Comparison of ENCODE assay signal across 29 mouse cellular contexts in the genomic region with DNA sequence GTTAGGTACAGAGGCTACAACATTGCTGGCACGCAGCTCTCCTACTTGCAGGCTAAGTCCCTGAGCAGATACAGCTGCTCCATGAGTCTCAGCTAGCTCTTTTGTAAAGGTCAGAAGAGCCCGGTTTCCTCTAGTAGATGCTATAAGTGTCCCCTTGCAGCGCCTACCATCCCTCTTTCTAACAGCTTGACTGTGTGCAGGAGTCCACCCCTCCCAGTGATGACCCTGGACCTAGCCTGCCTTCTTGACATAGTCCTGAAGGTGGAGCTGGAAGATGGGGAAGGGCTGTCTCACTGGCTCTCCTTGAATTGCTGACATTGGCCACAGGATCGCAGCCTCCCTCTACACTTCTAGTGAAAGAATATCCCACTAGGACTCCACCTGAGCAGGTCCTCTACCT. TPM values are rescaled to one million over a fixed set of nuclear protein-coding genes. Genes with fewer than 3 reads are reported as not detected.
A peak's percentile ranks its signal among the peaks of the same experiment; 100 is the strongest.
DNase-seq lines count a peak whose midpoint lies in the region; ATAC-seq and TF ChIP-seq lines count a peak whose summit lies in the region.
"Had no signal": no experiment of that assay in that cellular context is flagged by ENCODE, and none has a peak within 500 bp of the region (broad histone marks: within the 10 kb centered on the region; RNA-seq: fewer than 3 reads in every experiment).

No protein-coding gene starts in this region.

- 75% methylated on average over 4 of the region's 4 CpGs for WGBS in intestine, postnatal 0 days
- 74% methylated on average over 4 of the region's 4 CpGs for WGBS in intestine, embryonic 16.5 days
- WGBS in midbrain, postnatal 0 days, result 78% methylated on average over 4 of the region's 4 CpGs

- no peaks in the 10 kb centered on the region for H3K36me3 ChIP-seq in intestine, postnatal 0 days (ENCODE audit: control insufficient read depth, insufficient read depth)
- H3K36me3 ChIP-seq in intestine, embryonic 16.5 days (ENCODE audit: control insufficient read depth, insufficient read depth, low read length), result no peaks in the 10 kb centered on the region
- no peaks in the 10 kb centered on the region for H3K36me3 ChIP-seq in ES-Bruce4 (ENCODE audit: control insufficient read depth, insufficient read depth, low read length, poor library complexity, severe bottlenecking)
- H3K36me3 ChIP-seq in midbrain, postnatal 0 days (ENCODE audit: insufficient read depth, low read length), result no peaks in the 10 kb centered on the region
- H3K36me3 ChIP-seq: heart, embryonic 15.5 days; kidney, embryonic 15.5 days; limb, embryonic 15.5 days; liver, embryonic 15.5 days had no signal

- no peaks in the 10 kb centered on the region for H3K4me1 ChIP-seq in intestine, postnatal 0 days (replicated peaks; ENCODE audit: control insufficient read depth, insufficient read depth, low read length)
- H3K4me1 ChIP-seq in intestine, embryonic 16.5 days (ENCODE audit: control insufficient read depth, insufficient read depth, low read length), result no peaks in the 10 kb centered on the region
- H3K4me1 ChIP-seq in ES-Bruce4 (ENCODE audit: control insufficient read depth, insufficient read depth, low read length), result no peaks in the 10 kb centered on the region
- no peaks in the 10 kb centered on the region for H3K4me1 ChIP-seq in midbrain, postnatal 0 days (ENCODE audit: insufficient read depth, low read length)
- H3K4me1 ChIP-seq: heart, embryonic 15.5 days; liver, embryonic 15.5 days had no signal

- TF ChIP-seq CTCF in intestine, postnatal 0 days (IDR thresholded peaks at IDR 0.05; ENCODE audit: low read depth), result peak; percentile 17; the same call in 1 of the 2 replicates
- TF ChIP-seq CTCF in ES-Bruce4 (IDR thresholded peaks at IDR 0.05; ENCODE audit: low read depth, low read length), result peak; percentile 31
- TF ChIP-seq CTCF in midbrain, postnatal 0 days (IDR thresholded peaks at IDR 0.05), result peak; percentile 35

- no peaks in the 10 kb centered on the region for H3K27me3 ChIP-seq in intestine, postnatal 0 days (replicated peaks; ENCODE audit: control insufficient read depth, insufficient read depth, low read length)
- H3K27me3 ChIP-seq in intestine, embryonic 16.5 days (replicated peaks; ENCODE audit: control insufficient read depth, insufficient read depth, low read length), result no peaks in the 10 kb centered on the region; the same call in 1 of the 2 replicates
- no peaks in the 10 kb centered on the region for H3K27me3 ChIP-seq in ES-Bruce4 (ENCODE audit: control insufficient read depth, insufficient read depth, low read length, poor library complexity, severe bottlenecking)
- 0 out of 2 replicates have a peak, but pooled peaks cover 8% of the 10 kb centered on the region for H3K27me3 ChIP-seq in midbrain, postnatal 0 days (ENCODE audit: insufficient read depth, low read length)
- H3K27me3 ChIP-seq: liver, embryonic 15.5 days had no signal

- TF ChIP-seq EP300 in ES-Bruce4 (IDR thresholded peaks at IDR 0.05; ENCODE audit: insufficient read depth, low read depth, low read length), result no peak

- no peak overlapping the region for H3K4me2 ChIP-seq in intestine, postnatal 0 days (replicated peaks; ENCODE audit: low read depth)
- no peak overlapping the region for H3K4me2 ChIP-seq in intestine, embryonic 16.5 days (ENCODE audit: low read depth, low read length)
- no peak overlapping the region for H3K4me2 ChIP-seq in midbrain, postnatal 0 days (ENCODE audit: low read depth, low read length, poor library complexity, severe bottlenecking)
- H3K4me2 ChIP-seq: liver, embryonic 15.5 days had no signal

- ATAC-seq in intestine, postnatal 0 days, result no peak
- ATAC-seq in intestine, embryonic 16.5 days, result no peak
- ATAC-seq in midbrain, postnatal 0 days (ENCODE audit: low FRiP score), result no peak
- ATAC-seq in monocyte, adult 5-6 weeks (replicated peaks; ENCODE audit: insufficient number of reproducible peaks, low FRiP score, low TSS enrichment, poor library complexity, severe bottlenecking), result no peak

- H3K27ac ChIP-seq in intestine, postnatal 0 days (ENCODE audit: low read depth, low read length), result no peak overlapping the region
- H3K27ac ChIP-seq in intestine, embryonic 16.5 days (ENCODE audit: low read length), result no peak overlapping the region
- H3K27ac ChIP-seq in ES-Bruce4 (ENCODE audit: insufficient read depth, low read length), result no peak overlapping the region
- H3K27ac ChIP-seq in midbrain, postnatal 0 days (ENCODE audit: low read depth, low read length), result no peak overlapping the region
- H3K27ac ChIP-seq: gastrocnemius, adult 2 months; heart, embryonic 15.5 days; kidney, embryonic 15.5 days; limb, embryonic 15.5 days; liver, embryonic 15.5 days had no signal

- H3K9ac ChIP-seq in intestine, postnatal 0 days (ENCODE audit: low read depth, low read length), result no peak overlapping the region
- H3K9ac ChIP-seq in intestine, embryonic 16.5 days (ENCODE audit: low read depth, low read length), result no peak overlapping the region
- no peak overlapping the region for H3K9ac ChIP-seq in ES-Bruce4 (ENCODE audit: low read depth, poor library complexity, severe bottlenecking)
- H3K9ac ChIP-seq in midbrain, postnatal 0 days (replicated peaks; ENCODE audit: low read length, poor library complexity, severe bottlenecking), result no peak overlapping the region
- H3K9ac ChIP-seq: heart, embryonic 15.5 days; kidney, embryonic 15.5 days; limb, embryonic 15.5 days; liver, embryonic 15.5 days had no signal

- no peaks in the 10 kb centered on the region for H3K9me3 ChIP-seq in intestine, postnatal 0 days (ENCODE audit: control insufficient read depth)
- no peaks in the 10 kb centered on the region for H3K9me3 ChIP-seq in intestine, embryonic 16.5 days (ENCODE audit: control insufficient read depth, low read length)
- no peaks in the 10 kb centered on the region for H3K9me3 ChIP-seq in ES-Bruce4 (replicated peaks; ENCODE audit: control insufficient read depth, insufficient read depth, low read length, poor library complexity, severe bottlenecking)
- H3K9me3 ChIP-seq in midbrain, postnatal 0 days (ENCODE audit: low read length), result no peaks in the 10 kb centered on the region
- H3K9me3 ChIP-seq: heart, embryonic 15.5 days; kidney, embryonic 15.5 days; limb, embryonic 15.5 days; liver, embryonic 15.5 days had no signal

- TF ChIP-seq POLR2A in ES-Bruce4 (IDR thresholded peaks at IDR 0.05; ENCODE audit: insufficient read depth, low read length), result no peak

- H3K4me3 ChIP-seq in intestine, postnatal 0 days (ENCODE audit: low read depth, low read length), result no peak overlapping the region
- no peak overlapping the region for H3K4me3 ChIP-seq in intestine, embryonic 16.5 days (ENCODE audit: low read length)
- no peak overlapping the region for H3K4me3 ChIP-seq in ES-Bruce4 (ENCODE audit: low read depth, low read length)
- no peak overlapping the region for H3K4me3 ChIP-seq in midbrain, postnatal 0 days (ENCODE audit: low read depth, low read length)
- H3K4me3 ChIP-seq: gastrocnemius, adult 2 months; heart, embryonic 15.5 days; kidney, embryonic 15.5 days; limb, embryonic 15.5 days; liver, embryonic 15.5 days had no signal

- DNase-seq in embryo, embryonic 10 days (ENCODE audit: low spot score), result peak; percentile 39
- DNase-seq in embryo, embryonic 9.5 days (ENCODE audit: extremely low spot score), result no peak
- DNase-seq in midbrain, postnatal 0 days (ENCODE audit: low spot score), result no peak
- DNase-seq: adrenal gland, postnatal 10 days; cerebellum, adult 2 months; cerebellum, postnatal 36 days; gastrocnemius, adult 2 months; heart, postnatal 36 days; kidney, adult 11 months; layer of hippocampus, adult 9-11 months; lung, postnatal 4 days; right cerebral cortex, postnatal 4 days; thymus, postnatal 25 days had no signal

RNA-seq across cellular contexts. Expression of gene Dbx1, which starts 19.6 kb away (rescaled TPM):
- polyA plus RNA-seq in intestine, postnatal 0 days (2015; fragmentation: Nextera tagmentation; extraction: Ambion mirVana), result not detected in 2 replicates
- polyA plus RNA-seq in intestine, embryonic 16.5 days (2015; fragmentation: Nextera tagmentation; extraction: Ambion mirVana), result 0.06 TPM in 1 of 2 replicates, not detected in the other
- not detected in 2 replicates for polyA plus RNA-seq in ES-Bruce4 (2011; ENCODE audit: insufficient read depth, insufficient read length, low read depth, missing spikeins)
- total RNA-seq in midbrain, postnatal 0 days (2014; rRNA removed), result 0.77 and 1.6 TPM in 2 replicates
- polyA plus RNA-seq in midbrain, postnatal 0 days (2015; fragmentation: Nextera tagmentation; extraction: Ambion mirVana), result 0.84 and 1.2 TPM in 2 replicates
- total RNA-seq in monocyte, adult 5-6 weeks (2017), result not detected in 3 replicates
- total RNA-seq: adrenal gland, postnatal 10 days; gastrocnemius, adult 2 months; heart, adult 8-10 months; heart, postnatal 36 days; left cerebral cortex, adult 18-20 months; left cerebral cortex, postnatal 25 days; megakaryocyte-erythroid progenitor cell, adult 5-6 weeks had no signal
- polyA plus RNA-seq: cerebellum, adult 2 months; frontal cortex, adult 2 months; heart, embryonic 15.5 days; large intestine, adult 2 months; lung, embryonic 16.5 days; stomach, embryonic 14.5 days had no signal
